Mouse (Mus musculus): ENCODE measurements at regions not wholly inside any gene's neighbourhood (a gene's known extent, or its start where the extent isn't known, plus 50 kb on each side); places are given as distances from the start of the nearest gene placed in this dataset.
A peak's percentile ranks its signal among the peaks of the same experiment; 100 is the strongest.

GRCm38 (mm10) chr14:18127385-18127784 is 111.5 kb downstream of the Nr1d2 start:
- no peak for DNase-seq (ENCODE audit: low spot score in 2 of 2)

- peak; percentile 34 to 56 for DNase-seq (ENCODE audit: low spot score in 2 of 2)
Observed at GRCm38 (mm10) chr14:18106901-18107789, 131.8 kb downstream of the Nr1d2 start.

DNA sequence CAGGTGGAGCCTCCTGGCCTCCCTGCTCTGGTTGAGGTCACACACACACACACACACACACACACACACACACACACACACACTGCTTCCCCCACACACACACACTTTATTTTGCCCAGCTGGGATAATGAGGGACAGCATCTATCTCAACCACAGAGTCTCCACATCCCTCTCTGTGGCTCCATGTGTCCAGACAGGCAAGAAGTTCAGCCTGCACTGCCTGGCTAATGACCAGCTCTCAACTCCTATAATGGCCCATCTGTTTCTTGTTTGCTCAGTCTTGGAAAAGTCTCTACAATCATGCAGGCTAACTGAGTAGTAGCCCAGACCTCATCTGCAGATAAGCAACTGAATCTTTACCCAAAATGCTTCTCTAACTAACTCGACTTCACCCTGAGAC is 133.3 kb downstream of the Nr1d2 start:
- DNase-seq (ENCODE audit: low spot score in 2 of 2), result no peak

DNA sequence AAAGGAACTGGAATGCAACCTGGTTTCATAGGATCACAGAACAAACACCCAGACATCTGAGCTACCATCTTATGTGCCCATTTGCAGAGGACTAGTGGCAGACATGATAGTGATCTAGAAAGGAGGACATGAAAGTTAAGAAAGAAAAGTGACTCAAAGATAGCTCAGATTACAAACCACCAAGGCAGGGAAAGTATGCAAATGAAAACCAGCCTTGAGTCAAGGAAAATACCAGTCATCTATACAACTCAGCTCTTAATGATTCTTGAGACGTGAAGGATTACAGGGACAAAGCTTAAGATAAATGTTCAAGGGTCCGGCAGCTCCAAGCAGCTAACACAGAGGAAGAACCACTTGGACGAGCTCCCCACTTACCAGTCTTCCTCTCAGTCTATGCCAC is 138.7 kb downstream of the Nr1d2 start:
- DNase-seq (ENCODE audit: low spot score in 2 of 2), result no peak

All from left cerebral cortex, adult 18-20 months (tissue).